Mouse (Mus musculus): ENCODE data around the gene Shb.

Shb gene

GRCm38 (mm10) chr4:45532375-45532774 is at the start of gene Shb:
Gene Shb, minus strand, starts transcription at chr4:45532470.
- DNase-seq, result peak; percentile 98

- peak; percentile 70 for DNase-seq
Observed at GRCm38 (mm10) chr4:45581095-45581494, 48.8 kb upstream of the Shb start.

GRCm38 (mm10) chr4:45578554-45579370 is 46.5 kb upstream of the Shb start:
- DNase-seq, result peak; percentile 27

- DNase-seq, result peak; percentile 82
Observed at GRCm38 (mm10) chr4:45577631-45578030, 45.4 kb upstream of the Shb start.

GRCm38 (mm10) chr4:45574614-45575169 is 42.4 kb upstream of the Shb start:
- peak; percentile 66 for DNase-seq

GRCm38 (mm10) chr4:45569521-45569920 is 37.3 kb upstream of the Shb start:
- DNase-seq, result peak; percentile 66

- DNase-seq, result no peak
Observed at GRCm38 (mm10) chr4:45558211-45558610, 25.9 kb upstream of the Shb start.

- DNase-seq, result no peak
Observed at GRCm38 (mm10) chr4:45552571-45552970, 20.3 kb upstream of the Shb start.

- no peak for DNase-seq
Observed at GRCm38 (mm10) chr4:45550970-45551369, 18.7 kb upstream of the Shb start.

GRCm38 (mm10) chr4:45549514-45549913 is 17.2 kb upstream of the Shb start:
- DNase-seq, result peak; percentile 90

- DNase-seq, result no peak
Observed at GRCm38 (mm10) chr4:45545851-45546250, 13.6 kb upstream of the Shb start.

- DNase-seq, result no peak
Observed at GRCm38 (mm10) chr4:45543481-45544051, 11.3 kb upstream of the Shb start.

GRCm38 (mm10) chr4:45540151-45540933 is 8.1 kb upstream of the Shb start:
- peak; percentile 89 for DNase-seq

- no peak for DNase-seq
Observed at GRCm38 (mm10) chr4:45539187-45539586, 6.9 kb upstream of the Shb start.

- peak; percentile 91 for DNase-seq
Observed at GRCm38 (mm10) chr4:45533436-45533940, 1.2 kb upstream of the Shb start.

GRCm38 (mm10) chr4:45530662-45531542 is 1.4 kb downstream of the Shb start:
- DNase-seq, result peak; percentile 99

GRCm38 (mm10) chr4:45529986-45530597 is 2.2 kb downstream of the Shb start:
- DNase-seq, result peak; percentile 95

GRCm38 (mm10) chr4:45529201-45529985 is 2.9 kb downstream of the Shb start:
- peak; percentile 95 for DNase-seq

- peak; percentile 93 for DNase-seq
Observed at GRCm38 (mm10) chr4:45528355-45529198, 3.7 kb downstream of the Shb start.

Measured in heart, adult 11 months (tissue).